Mouse (Mus musculus) forebrain, embryonic 14.5 days (tissue): Measurements from ENCODE around the gene Tnfsf11. TPM values are rescaled to one million over a fixed set of nuclear protein-coding genes. Genes with fewer than 3 reads are reported as not detected.

Source experiments
- ATAC-seq: fragments of 200-750 bp; cut with Nextera tagmentation; 2 replicates; pipeline ENCODE4 v1.8.0; 2017; ENCODE audit warnings: mild to moderate bottlenecking, moderate library complexity
- DNase-seq: peaks from one replicate; pipeline ENCODE4 v3.0.0-alpha.2; 2015; ENCODE audit warnings: low spot score
- H3K27ac ChIP-seq: fragments of 300-500 bp; sonication (generic); 2 replicates; pipeline ENCODE4 v1.5.1; 2014; ENCODE audit warnings: low read depth, mild to moderate bottlenecking, control low read depth, low read length, moderate library complexity
- H3K27me3 ChIP-seq: fragments of 300-500 bp; sonication (generic); replicated peaks from 2 replicates; pipeline ENCODE4 v1.6.1; 2014; ENCODE audit warnings: low read length, control low read depth, mixed read lengths; ENCODE audit not compliant: control insufficient read depth, insufficient read depth
- H3K36me3 ChIP-seq: fragments of 300-500 bp; sonication (generic); 2 replicates; pipeline ENCODE4 v1.6.1; 2014; ENCODE audit warnings: low read length, control low read depth; ENCODE audit not compliant: control insufficient read depth, insufficient read depth
- H3K4me1 ChIP-seq: fragments of 300-500 bp; sonication (generic); 2 replicates; pipeline ENCODE4 v1.6.1; 2014; ENCODE audit warnings: antibody characterized with exemption, low read length, control low read depth; ENCODE audit not compliant: control insufficient read depth, insufficient read depth
- H3K4me2 ChIP-seq: fragments of 300-500 bp; sonication (generic); 2 replicates; pipeline ENCODE4 v1.6.1; 2014; ENCODE audit warnings: mild to moderate bottlenecking, control low read depth, low read length
- H3K4me3 ChIP-seq: fragments of 300-500 bp; sonication (generic); 2 replicates; pipeline ENCODE4 v1.5.1; 2014; ENCODE audit warnings: low read depth, low read length, control low read depth
- H3K9ac ChIP-seq: fragments of 300-500 bp; sonication (generic); 2 replicates; pipeline ENCODE4 v1.6.1; 2014; ENCODE audit warnings: mild to moderate bottlenecking, low read length, control low read depth, moderate library complexity
- H3K9me3 ChIP-seq: fragments of 300-500 bp; sonication (generic); replicated peaks from 2 replicates; pipeline ENCODE4 v1.6.1; 2016; ENCODE audit warnings: low read length, control low read depth, mixed read lengths; ENCODE audit not compliant: control insufficient read depth
- WGBS: fragments of 180-500 bp; shearing (Covaris S2); extraction: QIAGEN DNeasy Blood & Tissue Kit; methylation state at CpG from one replicate; pipeline ENCODE4 v1.1.7; 2014; 5-methylcytosine and 5-hydroxymethylcytosine counted together
- polyA plus RNA-seq: library from polyadenylated mRNA; unstranded; fragments of >200 nt; fragmentation: Nextera tagmentation; extraction: Ambion mirVana; gene quantifications from 2 replicates; pipeline ENCODE4 v1.2.1, GENCODE M21; 2014

The Tnfsf11 gene
- polyA plus RNA-seq, 1 experiment from 2014 or later: not detected

DNA sequence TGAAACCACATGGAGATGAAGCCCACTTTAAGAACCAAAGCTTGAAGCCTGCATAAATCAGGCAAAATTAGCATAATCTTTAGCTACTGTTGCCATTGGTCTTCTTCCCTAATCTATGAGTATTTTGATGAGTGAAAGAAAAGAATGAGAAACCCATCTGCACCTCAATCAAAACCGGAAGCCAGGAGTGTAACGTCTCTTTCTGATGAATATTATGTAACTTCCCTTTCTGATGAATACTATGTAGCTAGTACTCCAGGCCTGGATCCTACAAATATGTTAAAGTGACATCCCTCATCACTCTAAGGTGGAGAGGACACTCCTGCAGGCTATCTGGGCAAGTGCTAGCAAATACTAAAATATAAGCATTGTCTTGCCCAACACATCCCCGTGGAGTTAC, 6.9 kb downstream of the Tnfsf11 start:
- H3K27ac ChIP-seq: no peak overlapping the region
- DNase-seq: no peak
- H3K9ac ChIP-seq: no peak overlapping the region
- H3K27me3 ChIP-seq: no peaks in the 10 kb centered on the region
- H3K4me3 ChIP-seq: no peak overlapping the region
- H3K36me3 ChIP-seq: no peaks in the 10 kb centered on the region
- WGBS: 91% methylated on average over 3 of the region's 3 CpGs
- H3K4me1 ChIP-seq: peaks cover 2% of the 10 kb centered on the region; the same call in 1 of the 2 replicates
- no peak overlapping the region for H3K4me2 ChIP-seq
- no peaks in the 10 kb centered on the region for H3K9me3 ChIP-seq
- ATAC-seq: no peak

DNA sequence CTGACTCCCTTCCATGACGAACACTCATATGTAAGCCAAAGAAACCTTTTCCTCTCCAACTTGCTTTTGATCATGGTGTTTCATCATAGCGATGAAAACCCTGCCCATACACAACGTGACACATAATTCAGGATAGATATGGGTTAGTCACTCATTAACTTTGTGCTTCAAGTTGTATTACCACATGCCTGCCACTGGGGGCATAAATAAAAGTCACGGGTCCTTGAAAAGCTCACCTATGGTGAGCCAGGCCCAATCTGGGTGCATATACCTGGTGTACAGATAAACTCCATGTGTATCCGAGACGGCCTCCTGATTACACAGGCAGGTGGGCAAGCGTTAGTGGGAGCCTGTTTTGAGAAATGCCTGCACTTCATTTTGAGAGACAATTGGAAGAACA, 15.2 kb downstream of the Tnfsf11 start:
- H3K27me3 ChIP-seq: no peaks in the 10 kb centered on the region
- WGBS: 95% methylated on average over 7 of the region's 7 CpGs
- no peaks in the 10 kb centered on the region for H3K36me3 ChIP-seq
- H3K9ac ChIP-seq: no peak overlapping the region
- H3K4me2 ChIP-seq: no peak overlapping the region
- H3K27ac ChIP-seq: no peak overlapping the region
- H3K9me3 ChIP-seq: no peaks in the 10 kb centered on the region
- ATAC-seq (no peak), DNase-seq (no peak)
- H3K4me1 ChIP-seq: peaks cover 13% of the 10 kb centered on the region
- H3K4me3 ChIP-seq: no peak overlapping the region

DNA sequence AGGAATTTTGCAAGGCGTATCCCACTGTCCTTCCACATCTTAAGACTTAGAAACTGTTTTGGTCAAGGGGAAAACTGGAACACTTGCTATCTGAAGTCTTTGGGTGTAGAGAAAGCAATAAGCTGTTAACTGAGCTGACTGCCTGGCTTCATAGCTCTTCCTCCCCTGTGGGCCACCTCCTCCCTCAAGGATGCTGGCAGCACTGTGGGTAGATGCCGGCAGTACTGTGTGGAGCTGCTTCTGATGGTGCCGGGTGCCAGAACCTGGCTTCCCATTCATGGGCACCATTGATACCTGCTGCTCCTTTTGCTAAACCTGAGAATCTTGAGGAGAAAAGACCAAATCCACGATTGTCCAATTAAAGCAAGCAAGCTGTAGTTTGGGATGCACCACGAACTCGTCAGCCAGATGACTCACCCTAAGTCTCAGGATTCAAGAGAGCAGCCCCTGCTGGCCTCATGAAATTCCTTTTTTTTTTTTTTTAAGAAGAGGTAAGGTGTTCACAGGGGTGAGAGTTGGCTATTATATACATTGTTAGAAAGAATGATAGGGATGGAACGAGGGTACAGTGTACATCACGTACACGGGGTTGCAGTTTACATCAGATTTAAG, 17.8 kb downstream of the Tnfsf11 start:
- Histone ChIP-seq H3K4me2 (no peak overlapping the region), H3K36me3 (no peaks in the 10 kb centered on the region), H3K9ac (no peak overlapping the region), H3K4me1 (peaks cover 22% of the 10 kb centered on the region), H3K9me3 (no peaks in the 10 kb centered on the region), H3K27me3 (no peaks in the 10 kb centered on the region), H3K4me3 (no peak overlapping the region), H3K27ac (no peak overlapping the region)
- WGBS: 60% methylated on average over 9 of the region's 9 CpGs
- DNase-seq (no peak), ATAC-seq (no peak)

DNA sequence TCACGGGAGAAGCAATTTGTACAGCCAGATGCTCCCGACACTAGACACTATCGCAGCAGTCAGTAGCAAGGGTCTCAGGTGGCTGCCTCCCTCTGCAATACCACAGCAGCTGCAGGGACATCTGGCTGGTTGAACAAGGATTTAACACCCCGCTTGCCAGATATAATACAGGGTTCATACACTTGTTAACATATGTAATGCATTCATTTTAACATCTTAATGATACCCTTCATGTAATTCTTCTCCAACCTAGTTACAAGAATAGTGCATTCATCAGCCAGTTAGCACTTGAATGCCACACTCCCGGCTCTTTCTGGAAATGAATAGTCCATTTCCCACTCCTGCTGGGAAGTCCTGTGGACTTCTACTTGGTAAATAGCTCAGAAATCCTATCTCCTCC, 18.9 kb downstream of the Tnfsf11 start:
- 4% methylated on average over 5 of the region's 5 CpGs for WGBS
- Histone ChIP-seq H3K9ac (no peak overlapping the region), H3K4me2 (no peak overlapping the region), H3K9me3 (no peaks in the 10 kb centered on the region), H3K36me3 (no peaks in the 10 kb centered on the region), H3K4me1 (peaks cover 22% of the 10 kb centered on the region), H3K4me3 (no peak overlapping the region), H3K27me3 (no peaks in the 10 kb centered on the region), H3K27ac (no peak overlapping the region; the same call in 1 of the 2 replicates)
- ATAC-seq: peak; percentile 84
- peak; percentile 80 for DNase-seq

DNA sequence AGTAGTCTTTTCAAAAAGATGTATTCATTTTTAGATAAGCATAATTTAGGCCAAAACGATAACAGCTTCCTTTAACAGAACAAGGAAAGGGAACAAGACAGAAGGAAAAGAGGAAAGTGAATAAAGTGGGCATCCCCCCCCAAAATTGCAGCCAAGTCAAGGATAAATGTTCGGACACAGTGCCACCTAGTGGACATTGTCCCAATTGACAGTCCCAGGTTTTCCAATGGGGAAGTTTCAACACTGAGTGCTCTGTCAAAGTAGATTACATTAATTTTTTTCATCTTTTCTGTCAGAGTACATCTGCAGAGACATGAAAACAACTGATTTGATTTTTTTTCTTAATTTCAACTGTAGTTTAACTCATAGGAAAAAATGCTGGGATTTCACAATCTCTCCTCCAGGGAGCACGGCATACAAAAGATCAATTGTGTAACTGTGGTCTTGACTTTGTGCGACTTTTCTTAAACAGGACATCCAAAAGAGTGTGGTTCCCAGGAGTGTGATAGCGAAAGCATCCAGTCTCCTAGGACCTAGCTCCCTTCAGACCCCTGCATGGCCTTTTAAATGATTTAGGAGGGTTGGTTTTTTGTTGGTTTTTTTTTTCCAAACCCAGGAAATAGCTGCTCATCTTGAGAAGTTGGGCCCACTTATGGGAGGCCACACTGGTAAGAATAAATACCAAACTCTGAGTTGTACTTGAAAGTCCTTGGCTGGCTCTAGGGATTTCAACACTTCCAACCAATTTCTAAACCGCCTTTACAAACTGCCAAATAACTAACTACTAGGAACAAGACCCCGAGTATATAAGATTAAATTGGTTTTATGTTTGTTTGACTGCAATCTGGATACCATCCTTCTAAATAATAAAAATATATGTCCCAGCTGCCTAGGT, 19.7 kb downstream of the Tnfsf11 start:
- ATAC-seq (no peak), DNase-seq (peak; percentile 85)
- H3K9me3 ChIP-seq: no peaks in the 10 kb centered on the region
- no peak overlapping the region for H3K4me3 ChIP-seq
- H3K4me1 ChIP-seq: peaks cover 22% of the 10 kb centered on the region
- no peaks in the 10 kb centered on the region for H3K27me3 ChIP-seq
- WGBS: 20% methylated on average over 7 of the region's 7 CpGs
- H3K36me3 ChIP-seq: no peaks in the 10 kb centered on the region
- H3K9ac ChIP-seq: no peak overlapping the region
- no peak overlapping the region for H3K4me2 ChIP-seq
- no peak overlapping the region; the same call in 1 of the 2 replicates for H3K27ac ChIP-seq

DNA sequence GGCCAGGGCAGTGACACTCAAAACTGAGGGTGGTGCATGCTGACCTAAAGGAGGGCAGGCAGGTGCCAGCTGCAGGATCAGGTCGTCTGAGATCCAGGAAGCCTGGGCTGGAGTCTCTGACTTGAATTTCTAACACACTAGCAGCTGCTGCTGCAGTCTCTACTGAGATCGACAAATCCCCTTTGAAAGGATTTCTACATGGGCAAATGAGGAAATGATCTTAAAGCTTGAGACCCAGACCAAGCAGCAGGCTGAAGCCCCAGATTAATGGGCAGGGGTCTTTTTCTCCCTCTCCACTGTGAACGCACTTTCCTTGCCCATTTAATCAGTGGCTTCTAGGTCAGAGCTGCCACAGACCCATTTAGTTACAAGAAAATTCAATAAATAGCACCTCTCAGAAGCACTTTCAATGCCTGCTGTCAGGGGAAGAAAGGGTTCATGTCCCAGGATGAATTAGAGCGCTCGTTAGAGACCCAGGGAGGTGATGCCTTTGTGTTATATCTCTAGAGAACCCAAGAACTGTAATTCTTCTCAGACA, 21.8 kb downstream of the Tnfsf11 start:
- H3K27me3 ChIP-seq: no peaks in the 10 kb centered on the region
- H3K27ac ChIP-seq: no peak overlapping the region
- no peak overlapping the region for H3K4me2 ChIP-seq
- H3K9ac ChIP-seq: peak overlapping the region; percentile 23; the same call in 1 of the 2 replicates
- peak; percentile 18; the same call in 1 of the 2 replicates for ATAC-seq
- H3K4me1 ChIP-seq: peaks cover 27% of the 10 kb centered on the region
- H3K4me3 ChIP-seq: no peak overlapping the region
- H3K36me3 ChIP-seq: no peaks in the 10 kb centered on the region
- DNase-seq: peak; percentile 61
- 4% methylated on average over 5 of the region's 5 CpGs for WGBS
- no peaks in the 10 kb centered on the region for H3K9me3 ChIP-seq

DNA sequence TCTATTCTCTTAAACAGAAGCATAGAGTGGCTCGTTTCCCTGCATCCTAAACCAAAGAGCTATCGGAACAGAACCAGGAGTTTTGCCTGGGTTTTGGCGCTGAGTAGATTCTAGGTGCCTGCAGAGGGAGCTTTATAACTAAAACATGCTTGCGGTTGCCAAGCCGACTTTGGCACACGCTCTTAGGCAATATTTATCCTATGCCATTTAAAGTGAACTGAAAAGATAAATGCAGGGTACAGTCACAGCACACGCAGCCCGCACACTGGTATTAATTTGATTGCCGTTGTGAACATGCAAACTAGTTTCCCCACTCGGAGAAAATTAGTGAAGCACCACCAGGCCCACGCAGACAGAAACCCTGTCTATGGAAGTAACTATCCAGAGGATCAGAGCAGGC, 25.4 kb downstream of the Tnfsf11 start:
- H3K4me1 ChIP-seq: peaks cover 15% of the 10 kb centered on the region
- WGBS: 33% methylated on average over 11 of the region's 11 CpGs
- no peak overlapping the region for H3K27ac ChIP-seq
- H3K9me3 ChIP-seq: no peaks in the 10 kb centered on the region
- H3K4me3 ChIP-seq: no peak overlapping the region
- ATAC-seq (peak; percentile 52; the same call in 1 of the 2 replicates), DNase-seq (peak; percentile 71)
- no peaks in the 10 kb centered on the region for H3K27me3 ChIP-seq
- H3K4me2 ChIP-seq: no peak overlapping the region
- no peak overlapping the region for H3K9ac ChIP-seq
- H3K36me3 ChIP-seq: no peaks in the 10 kb centered on the region

DNA sequence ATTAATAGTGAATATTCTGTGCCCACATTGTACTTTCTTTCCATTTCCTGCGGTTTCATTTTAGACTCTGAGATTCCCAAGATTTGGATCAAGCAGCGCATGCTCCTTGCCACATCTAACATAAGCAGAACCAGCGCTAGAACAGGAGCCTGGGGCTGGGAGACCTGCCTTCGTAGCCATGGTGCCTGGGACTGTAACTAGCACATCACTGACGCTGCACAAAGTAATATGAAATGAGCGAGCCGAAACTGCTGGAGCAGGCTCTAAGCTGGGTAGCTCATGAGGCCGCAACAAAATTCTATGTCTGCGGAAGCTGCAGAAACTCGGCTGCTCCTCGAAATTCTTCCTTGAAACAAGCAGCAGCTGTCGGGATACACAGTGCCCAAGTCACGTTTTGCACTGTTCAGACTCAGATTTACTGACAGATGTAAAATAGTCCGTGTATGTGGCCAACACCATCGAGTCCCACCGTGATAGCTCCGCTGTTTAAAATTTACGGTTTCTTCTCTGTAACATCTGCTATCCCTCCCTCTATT, 31.4 kb downstream of the Tnfsf11 start:
- Histone ChIP-seq H3K4me3 (no peak overlapping the region), H3K27me3 (no peaks in the 10 kb centered on the region), H3K9ac (no peak overlapping the region), H3K27ac (0 out of 2 replicates have a peak overlapping the region, but pooled peaks have one; percentile 44), H3K4me2 (no peak overlapping the region), H3K9me3 (no peaks in the 10 kb centered on the region), H3K4me1 (no peaks in the 10 kb centered on the region), H3K36me3 (no peaks in the 10 kb centered on the region)
- ATAC-seq (no peak), DNase-seq (no peak)
- WGBS: 84% methylated on average over 18 of the region's 18 CpGs
